Comparison of ENCODE assay signal across 8 mouse cellular contexts in genomic region chr19:5729444-5729815, GRCm38 (mm10). TPM values are rescaled to one million over a fixed set of nuclear protein-coding genes. Genes with fewer than 3 reads are reported as not detected.
DNase-seq lines count a peak whose midpoint lies in the region; ATAC-seq and TF ChIP-seq lines count a peak whose summit lies in the region.

TSS of gene Fam89b (minus strand) at chr19:5729653.

- H3K4me3 ChIP-seq in gastrocnemius, adult 2 months: peak within 1 kb of the TSS; percentile 82
- H3K4me3 ChIP-seq in hindbrain, embryonic 16.5 days (ENCODE audit: low read length): peak within 1 kb of the TSS; percentile 93
- H3K4me3 ChIP-seq in megakaryocyte, embryonic 14.5 days (replicated peaks): peak within 1 kb of the TSS; percentile 97

- peak within 1 kb of the TSS; percentile 95 for H3K27ac ChIP-seq in gastrocnemius, adult 2 months
- H3K27ac ChIP-seq in hindbrain, embryonic 16.5 days (ENCODE audit: low read depth, low read length): peak within 1 kb of the TSS; percentile 96

- peak; percentile 30 for ATAC-seq in activated CD4-positive, CD25-positive, alpha-beta regulatory T cell, adult 4 months
- peak; percentile 84 for ATAC-seq in hindbrain, embryonic 16.5 days

- no peaks in the 10 kb centered on the region for H3K36me3 ChIP-seq in hindbrain, embryonic 16.5 days (ENCODE audit: control insufficient read depth, insufficient read depth, low read length)
- H3K36me3 ChIP-seq in megakaryocyte, embryonic 14.5 days (replicated peaks; ENCODE audit: low read length): peaks cover 11% of the 10 kb centered on the region

- H3K9me3 ChIP-seq in hindbrain, embryonic 16.5 days (ENCODE audit: control insufficient read depth, low read length): no peaks in the 10 kb centered on the region
- no peaks in the 10 kb centered on the region for H3K9me3 ChIP-seq in megakaryocyte, embryonic 14.5 days

- no peak for TF ChIP-seq CTCF in gastrocnemius, adult 2 months (IDR thresholded peaks at IDR 0.05)

- peaks cover 57% of the 10 kb centered on the region for H3K4me1 ChIP-seq in hindbrain, embryonic 16.5 days (ENCODE audit: control insufficient read depth, insufficient read depth, low read depth, low read length)
- H3K4me1 ChIP-seq in megakaryocyte, embryonic 14.5 days: peaks cover 68% of the 10 kb centered on the region

- intact Hi-C loops in gastrocnemius, adult 2 months (cut with DNase I): no loop called here

- H3K27me3 ChIP-seq in hindbrain, embryonic 16.5 days (replicated peaks; ENCODE audit: control insufficient read depth, insufficient read depth, low read length): no peaks in the 10 kb centered on the region
- H3K27me3 ChIP-seq in megakaryocyte, embryonic 14.5 days (replicated peaks): peaks cover 5% of the 10 kb centered on the region

- under 1% methylated on average over 31 of the region's 37 CpGs for WGBS in hindbrain, embryonic 16.5 days

- peak within 1 kb of the TSS; percentile 99 for H3K4me2 ChIP-seq in hindbrain, embryonic 16.5 days (ENCODE audit: low read length)

- H3K9ac ChIP-seq in hindbrain, embryonic 16.5 days (ENCODE audit: low read depth, low read length): peak within 1 kb of the TSS; percentile 99

- DNase-seq in cerebellum, postnatal 4 days (ENCODE audit: low spot score in 2 of 2): peak; percentile 65 to 82
- peak; percentile 95 for DNase-seq in gastrocnemius, adult 2 months
- DNase-seq in left cerebral cortex, adult 8-10 months (ENCODE audit: low spot score in 2 of 2): peak; percentile 68 to 69
- DNase-seq in right cerebral cortex, postnatal 10 days (ENCODE audit: low spot score in 2 of 2): peak; percentile 91
- DNase-seq in urinary bladder, postnatal 14 days (ENCODE audit: low spot score): peak; percentile 93

RNA-seq across cellular contexts. Expression of gene Fam89b, which starts in this region (rescaled TPM):
- polyA plus RNA-seq in activated CD4-positive, CD25-positive, alpha-beta regulatory T cell, adult 4 months (2017; shearing (Covaris generic)): 10 to 100 TPM; 20.1 to 44.7 TPM
- total RNA-seq in gastrocnemius, adult 2 months (2021): 10 to 100 TPM; 22.2 to 22.6 TPM
- polyA plus RNA-seq in hindbrain, embryonic 16.5 days (2015; fragmentation: Nextera tagmentation; extraction: Ambion mirVana): 118 and 128 TPM in 2 replicates
- 10 to 100 TPM; 24.9 to 30.9 (median 26.1) TPM for total RNA-seq in left cerebral cortex, adult 8-10 months (2022)
- 84.3 and 173 TPM in 2 replicates for polyA plus RNA-seq in megakaryocyte, embryonic 14.5 days (2012; ENCODE audit: insufficient read depth, low replicate concordance)

Comparison
In these comparisons a context has a peak if more than half of its experiments do, and no peak if none do; other contexts are left out.
1. Peak in every context shown above with its lines: DNase-seq, ATAC-seq, H3K4me3 ChIP-seq and H3K27ac ChIP-seq.